Mouse (Mus musculus) right cerebral cortex, adult 2 months (tissue): ENCODE measurements around the gene Clec4e.
A peak's percentile ranks its signal among the peaks of the same experiment; 100 is the strongest.
"Not testable (repeated sequence)": the region's sequence is repeated elsewhere in the genome, so short reads cannot be mapped to it uniquely, and the experiment has no call there.

ENCODE experiments used
- DNase-seq, 2 experiments: peaks; one replicate each; pipeline ENCODE4 v3.0.0; 2021 to 2022; ENCODE audit warnings: low spot score in 2 of 2

Clec4e gene

DNA sequence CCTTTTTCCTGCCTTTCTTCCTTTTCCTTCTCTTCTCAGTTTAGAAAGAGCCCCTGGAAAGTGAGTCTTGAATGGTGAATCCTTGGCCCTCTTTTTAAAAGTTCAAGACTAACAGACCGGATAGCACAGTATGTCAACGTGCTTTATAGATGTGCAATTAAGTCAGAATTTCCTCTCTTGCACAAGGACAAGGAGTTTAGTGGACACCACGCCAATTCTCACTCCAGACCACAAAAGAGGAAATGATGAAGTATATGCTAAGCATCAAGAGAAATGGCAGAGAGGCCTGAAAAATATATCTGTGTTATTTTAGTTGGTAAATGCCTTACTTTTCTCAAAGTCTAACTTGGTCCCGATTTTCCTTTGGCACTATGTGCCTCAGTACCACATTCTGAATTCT lies at the start of gene Clec4e:
TSS of gene Clec4e (minus strand) at position 118 of the 400 bp plus-strand sequence.
- no peak for DNase-seq

DNA sequence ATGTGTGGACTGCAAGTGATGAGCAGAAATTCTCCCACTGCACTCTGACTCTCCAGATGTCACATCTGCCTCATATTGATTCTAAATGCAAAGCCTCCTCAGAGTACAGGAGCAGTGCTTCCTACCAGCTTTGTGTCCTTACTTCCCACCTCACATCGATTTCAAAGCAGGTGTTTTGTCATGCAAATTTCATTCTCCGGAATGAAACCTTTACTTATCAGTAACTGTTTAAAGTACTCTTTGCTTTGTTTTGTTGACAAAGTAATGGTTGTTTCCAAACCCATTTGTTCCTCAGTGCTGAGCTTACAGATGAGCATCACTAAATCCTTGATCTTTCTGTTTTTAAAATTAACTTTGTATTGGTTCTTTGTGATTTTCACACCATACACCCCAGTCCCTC lies 42.8 kb upstream of the Clec4e start:
- no peak for DNase-seq

DNA sequence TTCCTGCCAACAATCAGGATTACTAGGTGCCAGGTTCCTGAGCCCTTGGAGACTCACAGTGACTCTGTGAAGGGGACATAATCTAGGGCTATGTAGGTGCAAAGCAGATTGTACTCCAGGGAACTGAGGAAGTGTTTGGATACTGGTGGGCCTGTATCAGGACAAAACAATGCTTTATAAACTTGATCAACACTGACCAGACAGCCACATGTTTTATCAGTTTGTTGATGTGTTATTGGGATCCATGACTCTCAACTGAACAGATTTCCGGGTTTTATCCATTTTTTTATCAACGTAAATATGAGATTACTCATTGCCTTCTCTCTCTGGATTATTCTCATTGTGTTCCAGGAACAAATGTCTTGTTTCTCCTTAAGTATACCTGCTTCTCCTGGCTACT lies 18.4 kb upstream of the Clec4e start, which contains the start of gene Vmn2r19:
TSS of gene Vmn2r19 (plus strand) at position 301 of the 400 bp plus-strand sequence.
- DNase-seq: no peak

DNA sequence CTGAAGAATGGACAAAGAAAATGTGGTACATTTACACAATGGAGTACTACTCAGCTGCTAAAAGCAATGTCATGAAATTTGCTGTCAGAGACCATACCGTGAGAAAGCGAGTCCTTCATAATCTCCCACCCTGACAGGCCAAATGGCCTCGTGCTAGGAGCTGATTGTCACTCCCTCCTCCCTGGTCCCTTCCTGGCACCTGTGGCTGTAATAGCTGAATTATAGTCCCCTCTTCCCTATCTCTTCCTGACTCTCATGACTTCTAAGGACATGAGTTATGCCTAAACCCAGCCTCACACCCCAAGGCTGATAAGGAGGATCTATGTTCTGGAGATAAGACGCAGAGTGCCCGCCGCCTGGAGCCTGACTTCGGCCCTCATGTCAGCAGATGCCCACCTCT lies 16.6 kb upstream of the Clec4e start:
- DNase-seq: not testable (repeated sequence)

DNA sequence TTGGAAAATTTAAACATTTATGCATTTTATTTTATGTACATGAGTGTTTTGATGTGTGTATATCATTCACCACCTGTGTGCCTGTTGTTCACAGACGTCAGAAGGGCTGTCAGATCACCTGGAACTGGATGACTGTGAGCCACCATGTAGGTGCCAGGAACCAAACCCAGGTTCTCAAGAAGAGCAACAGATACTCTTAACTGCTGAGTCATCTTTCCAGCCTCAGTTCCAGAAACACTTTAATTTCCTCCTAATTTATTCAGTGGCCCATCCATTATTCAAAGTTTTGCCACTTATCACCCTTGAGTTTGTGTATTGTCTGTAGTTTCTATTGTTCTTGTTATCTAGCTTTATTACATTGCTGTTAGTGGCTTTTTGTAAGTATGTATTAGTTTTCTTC lies 7.0 kb upstream of the Clec4e start:
- no peak for DNase-seq

DNA sequence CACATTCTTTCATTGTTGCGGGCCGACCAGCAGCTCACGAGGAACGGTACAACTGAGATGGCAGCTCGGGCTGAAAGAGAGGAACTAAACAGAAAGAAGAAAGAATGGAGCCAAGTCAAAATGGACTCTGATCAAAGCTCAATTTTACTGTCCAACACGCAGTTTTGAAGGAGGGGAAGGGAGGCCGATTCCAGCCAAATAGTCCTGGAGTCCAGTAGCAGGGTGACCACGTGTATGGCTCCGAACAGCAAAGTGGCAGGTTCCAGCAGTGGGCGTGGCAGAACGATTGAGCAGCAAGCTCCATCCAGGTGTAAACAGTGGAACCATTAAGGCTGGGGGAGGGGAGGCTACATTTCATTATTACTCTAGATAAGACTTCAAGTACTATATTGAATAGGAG lies 3.8 kb upstream of the Clec4e start:
- DNase-seq: not testable (repeated sequence)

DNA sequence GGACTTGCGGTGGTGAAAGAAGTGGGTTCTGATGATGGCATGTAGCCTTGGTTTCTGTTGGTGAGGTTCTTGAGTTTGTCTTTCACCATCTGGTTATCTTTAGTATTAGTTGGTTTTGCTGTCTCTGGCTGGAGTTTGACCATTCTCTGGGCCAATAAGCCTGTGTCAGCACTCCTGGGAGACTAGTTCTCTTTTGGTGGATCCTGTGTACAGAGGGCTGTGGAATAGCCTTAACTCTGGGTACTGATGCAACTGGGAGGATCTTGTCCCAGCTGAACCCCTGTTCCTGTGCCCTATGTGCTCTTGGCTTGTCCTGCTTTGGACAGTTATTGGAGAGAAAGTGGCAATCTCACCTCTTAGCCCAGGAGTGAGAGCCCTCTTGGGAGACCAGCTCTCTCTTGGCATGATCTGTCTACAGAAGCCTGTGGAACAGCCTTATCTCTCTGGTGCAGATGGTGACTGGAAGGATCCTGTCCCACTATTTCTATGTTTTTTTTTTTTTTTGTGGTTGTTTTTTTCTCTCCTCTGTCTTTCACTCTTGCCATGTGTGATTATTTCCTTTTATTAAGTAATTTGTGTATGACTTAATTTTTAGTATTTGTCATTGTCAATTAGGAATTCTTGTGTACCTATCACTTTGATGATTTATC lies 3.2 kb upstream of the Clec4e start:
- DNase-seq: no peak

DNA sequence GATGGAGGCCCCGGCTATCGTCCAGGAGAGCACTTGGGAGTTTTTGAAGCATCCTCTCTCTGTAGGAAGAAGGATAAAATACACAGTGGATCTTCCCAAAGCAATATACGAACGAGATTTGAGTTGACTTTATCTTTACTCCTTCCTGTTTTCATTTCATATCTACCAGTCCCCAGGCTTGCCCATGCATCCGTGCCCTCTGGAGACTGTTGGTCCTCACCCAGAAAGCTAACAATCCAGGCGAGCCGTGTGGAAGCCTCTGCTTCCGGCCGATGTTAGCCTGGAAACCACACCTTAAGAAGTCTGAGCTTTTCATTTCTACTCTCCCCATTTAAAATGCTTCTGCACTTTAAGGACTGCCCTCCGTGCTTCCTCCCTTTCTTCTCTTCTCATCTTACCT lies 739 bp downstream of the Clec4e start:
- no peak for DNase-seq

DNA sequence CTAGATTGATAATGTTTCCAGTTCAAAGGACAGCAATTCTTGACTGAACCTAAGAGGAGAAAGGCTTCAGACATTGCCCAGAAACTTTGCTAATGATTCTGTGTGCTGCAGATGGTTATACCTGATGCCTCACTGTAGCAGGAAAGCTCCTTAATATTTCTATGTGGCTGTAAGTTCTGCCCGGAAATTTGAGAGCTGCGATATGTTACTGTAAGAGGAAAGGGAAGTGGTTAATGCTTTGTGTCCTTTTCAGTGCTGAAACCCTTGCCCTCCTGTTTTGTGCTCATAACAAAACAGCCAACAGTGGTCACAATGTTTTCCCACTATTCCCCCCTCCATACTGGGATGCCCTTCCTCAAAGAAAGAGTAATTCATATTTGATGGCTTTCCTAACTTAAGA lies 3.4 kb downstream of the Clec4e start:
- no peak for DNase-seq

DNA sequence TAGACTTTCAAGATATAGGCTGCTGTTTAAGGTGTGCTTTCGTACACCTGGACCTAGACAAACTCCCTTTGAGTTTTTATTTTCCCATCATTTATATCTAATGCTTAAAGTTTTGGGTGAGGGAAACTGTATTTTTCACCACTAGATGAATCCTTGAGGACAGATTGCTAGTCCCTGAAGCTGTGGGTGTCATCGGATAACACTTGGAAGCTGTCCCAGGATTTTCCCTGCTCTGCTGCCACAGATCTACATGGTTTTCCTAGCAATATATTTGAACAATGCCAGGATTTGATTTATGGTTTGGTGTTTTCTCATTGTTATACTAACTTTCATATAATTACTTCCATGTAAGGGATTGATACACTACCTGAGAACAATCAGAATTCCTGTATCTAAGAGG lies 10.2 kb downstream of the Clec4e start:
- DNase-seq: peak; percentile 3 to 16

DNA sequence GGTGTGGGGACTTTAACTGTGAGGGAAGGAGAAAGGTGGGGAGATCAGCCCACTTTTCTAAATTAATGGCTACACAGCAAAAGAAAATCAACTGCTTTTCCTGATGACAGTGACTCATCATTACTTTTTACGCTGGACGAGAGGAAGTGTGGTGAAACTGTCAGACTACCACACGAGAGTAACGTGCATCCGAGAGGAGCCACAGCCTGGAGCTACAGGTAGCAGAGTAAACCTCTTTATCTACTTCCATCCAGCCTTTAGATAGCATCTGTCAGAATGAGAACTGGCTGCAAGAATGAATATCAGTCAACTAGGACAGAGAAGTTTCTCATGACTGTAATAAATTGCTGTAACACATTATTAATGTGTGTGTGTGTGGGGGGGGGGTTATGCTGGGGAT lies 22.7 kb downstream of the Clec4e start:
- no peak for DNase-seq

DNA sequence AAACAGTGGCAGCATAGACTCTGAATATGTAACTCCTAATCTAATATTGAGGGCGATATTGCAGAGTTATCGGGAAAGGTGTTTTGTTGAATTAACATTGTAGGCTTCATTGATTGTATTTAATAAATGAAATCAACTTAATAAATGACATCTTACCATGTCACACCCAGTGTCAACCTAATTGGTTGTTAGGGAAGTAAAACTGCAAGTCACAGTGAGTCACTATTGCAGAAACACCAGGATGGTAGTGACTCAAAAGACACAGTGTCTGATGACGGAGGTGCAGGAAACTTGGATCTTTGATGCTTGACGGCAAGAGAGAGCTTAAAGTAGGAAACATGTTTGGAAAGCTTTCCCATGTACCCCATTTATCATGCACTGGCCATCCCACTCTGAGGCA lies 23.9 kb downstream of the Clec4e start:
- no peak for DNase-seq

DNA sequence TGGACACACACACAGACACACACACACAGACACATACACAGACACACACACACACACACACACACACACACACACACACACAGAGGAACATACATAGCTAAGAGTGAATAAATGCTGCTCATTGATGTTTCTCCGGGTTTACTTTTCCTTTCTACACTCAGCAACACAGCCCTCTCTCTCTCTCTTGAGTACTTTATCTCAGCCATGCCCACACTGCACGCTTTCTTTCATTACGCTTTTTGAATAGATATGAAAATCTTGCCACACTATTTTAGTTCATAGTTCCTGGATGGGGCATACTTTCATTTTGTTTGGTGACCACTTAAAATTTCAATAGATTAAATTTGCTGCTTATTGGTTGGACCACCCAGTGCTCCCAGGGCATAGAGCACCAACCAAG lies 25.5 kb downstream of the Clec4e start:
- DNase-seq: no peak

DNA sequence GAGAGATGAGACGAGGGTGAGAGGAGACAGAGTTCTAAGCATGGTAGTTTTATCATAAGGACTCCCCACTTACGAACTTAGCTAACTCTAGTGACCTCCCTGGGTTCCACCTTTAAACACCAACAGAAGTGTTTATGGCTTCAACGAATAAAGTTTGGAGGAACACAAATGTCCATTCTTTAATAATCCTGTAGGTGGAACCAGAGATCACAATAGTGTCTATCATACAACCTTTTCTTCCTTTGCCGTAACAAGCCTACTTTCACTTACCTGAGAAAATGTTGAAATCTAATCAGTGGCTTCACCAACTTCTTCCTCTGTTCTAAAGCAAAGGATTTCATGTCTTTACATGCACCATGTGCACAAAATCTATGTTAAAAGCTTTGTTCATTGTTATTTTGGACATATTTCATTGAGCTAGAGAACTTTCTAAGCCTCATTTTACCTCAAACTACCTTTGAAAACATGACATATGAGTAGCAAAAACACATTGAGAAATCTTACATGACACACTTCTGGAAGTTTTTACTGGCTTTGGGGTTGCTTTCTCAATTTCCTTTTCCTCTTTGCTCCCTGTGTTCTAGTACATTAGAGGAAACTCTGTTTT lies 28.0 kb downstream of the Clec4e start, which contains the start of gene Clec4d:
TSS of gene Clec4d (plus strand) at position 557 of the 607 bp plus-strand sequence.
- DNase-seq: no peak

DNA sequence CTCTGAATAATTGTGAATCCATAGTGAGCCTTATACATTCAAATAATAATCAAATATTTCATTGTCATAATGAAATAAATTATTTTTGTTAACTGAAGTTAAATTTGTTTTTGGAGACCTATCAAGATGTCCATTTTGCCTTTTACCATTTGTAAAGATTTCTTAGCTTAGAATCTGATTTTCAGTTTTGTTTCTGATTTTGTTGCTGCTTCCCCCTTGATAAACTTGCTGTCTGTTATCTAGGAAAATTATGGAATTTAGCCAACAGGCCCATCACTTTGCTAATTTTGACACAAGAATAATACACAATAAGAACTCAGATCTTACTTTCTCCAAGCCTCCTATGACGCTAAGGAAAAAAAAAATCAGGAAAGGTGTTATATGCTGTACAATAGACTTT lies 28.8 kb downstream of the Clec4e start:
- DNase-seq: no peak

DNA sequence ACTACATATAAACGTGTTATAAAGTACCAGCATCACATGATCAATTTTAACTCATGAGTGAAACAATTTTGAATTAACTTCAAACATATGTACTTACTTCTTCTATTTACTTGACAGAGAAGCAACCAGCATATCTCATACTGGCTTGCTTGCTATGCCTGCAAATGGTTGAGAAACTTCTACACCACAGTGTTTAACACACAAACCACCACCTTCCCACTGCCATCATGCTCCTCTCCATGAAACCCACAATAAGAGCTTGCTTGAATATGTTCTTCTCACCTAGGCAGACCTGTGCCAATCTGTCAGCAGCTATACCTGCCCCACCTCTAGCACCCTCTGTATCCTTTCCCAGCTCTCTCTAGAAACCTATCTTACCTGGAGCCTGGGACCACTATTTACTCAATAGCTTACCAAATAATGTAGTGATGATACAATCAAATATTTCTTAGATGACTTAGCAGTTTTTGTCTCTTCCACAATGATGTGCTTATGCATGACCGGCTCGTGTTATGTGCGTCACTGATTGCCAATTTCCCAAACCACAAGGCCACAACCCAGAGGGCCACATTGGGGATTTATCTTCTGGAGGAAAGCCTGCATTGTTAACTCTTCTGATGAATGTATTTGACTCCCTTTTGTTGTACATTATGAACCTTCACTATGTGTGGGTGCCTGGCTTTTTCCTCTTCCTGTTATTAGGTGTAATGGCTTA lies 29.6 kb downstream of the Clec4e start:
- no peak for DNase-seq

DNA sequence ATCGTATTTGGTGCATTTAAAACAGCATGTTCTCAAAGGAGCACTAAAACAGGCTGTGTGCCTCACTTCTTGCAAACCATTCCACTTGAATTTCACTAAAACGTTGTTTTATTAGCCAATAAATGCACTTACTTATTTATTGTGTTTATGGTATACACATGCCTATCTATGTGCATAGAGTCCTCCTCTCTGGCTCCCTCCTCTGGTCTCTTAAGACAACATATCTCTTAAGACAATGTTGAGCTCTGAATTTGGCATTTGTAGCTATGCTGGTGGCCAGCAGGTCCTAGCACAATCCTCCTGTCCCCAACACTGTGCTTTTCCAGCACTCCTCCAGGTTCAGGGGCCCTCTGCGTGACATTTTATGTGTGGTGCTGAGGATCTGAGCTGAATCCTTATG lies 30.7 kb downstream of the Clec4e start:
- DNase-seq: no peak

DNA sequence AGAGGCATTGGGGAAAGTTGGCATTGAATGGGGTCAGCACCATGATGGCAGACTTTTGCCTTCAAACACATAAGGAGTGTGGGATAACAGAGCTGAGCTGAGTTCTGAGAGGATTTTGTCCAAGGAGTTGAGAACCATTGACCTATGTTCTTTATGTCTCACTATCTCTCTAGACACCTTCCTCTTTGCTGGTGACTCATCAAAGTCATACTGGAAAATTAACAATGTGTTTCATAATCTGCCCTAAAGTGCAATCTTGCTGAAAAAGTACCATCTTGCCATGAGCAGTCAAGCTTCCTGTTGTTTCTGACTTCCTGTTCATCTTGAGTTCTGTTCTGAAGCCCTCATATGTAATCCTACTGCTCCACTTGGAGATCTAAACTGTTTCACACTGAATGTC lies 36.9 kb downstream of the Clec4e start:
- DNase-seq: no peak

DNA sequence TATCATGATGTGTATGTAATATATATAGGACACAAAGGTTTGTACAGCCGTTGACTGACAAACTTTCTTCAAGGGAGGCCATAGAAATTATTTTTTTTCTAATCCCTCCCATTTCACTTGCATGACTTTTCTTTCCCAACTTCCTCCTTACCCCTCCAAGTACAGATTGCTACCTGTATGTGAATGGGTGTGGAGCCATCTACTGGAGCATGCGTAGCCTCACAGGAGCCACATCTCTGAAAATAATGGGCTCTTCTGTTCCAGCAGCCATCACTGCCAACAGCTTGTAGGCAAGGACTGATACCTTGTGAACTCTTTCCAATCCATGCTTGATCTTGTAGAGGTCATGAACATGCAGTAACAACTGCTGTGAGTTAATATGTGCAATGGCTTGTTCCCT lies 40.8 kb downstream of the Clec4e start:
- DNase-seq: not testable (repeated sequence)

DNA sequence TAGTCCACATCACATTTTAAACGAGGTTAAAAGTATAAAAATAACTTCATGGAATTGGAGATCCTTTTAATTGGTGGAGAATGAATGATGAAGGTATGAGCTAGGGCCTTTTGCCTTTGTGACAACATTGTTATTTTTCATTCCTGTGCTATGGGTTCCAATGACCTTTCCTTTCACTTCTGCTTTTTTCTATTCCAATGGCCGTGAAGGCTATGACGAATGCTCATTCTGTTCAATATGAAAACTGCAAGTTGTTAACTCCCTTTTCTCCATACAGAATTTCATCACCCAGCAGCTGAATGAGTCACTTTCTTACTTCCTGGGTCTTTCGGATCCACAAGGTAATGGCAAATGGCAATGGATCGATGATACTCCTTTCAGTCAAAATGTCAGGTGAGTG lies 45.5 kb downstream of the Clec4e start:
- DNase-seq: no peak

DNA sequence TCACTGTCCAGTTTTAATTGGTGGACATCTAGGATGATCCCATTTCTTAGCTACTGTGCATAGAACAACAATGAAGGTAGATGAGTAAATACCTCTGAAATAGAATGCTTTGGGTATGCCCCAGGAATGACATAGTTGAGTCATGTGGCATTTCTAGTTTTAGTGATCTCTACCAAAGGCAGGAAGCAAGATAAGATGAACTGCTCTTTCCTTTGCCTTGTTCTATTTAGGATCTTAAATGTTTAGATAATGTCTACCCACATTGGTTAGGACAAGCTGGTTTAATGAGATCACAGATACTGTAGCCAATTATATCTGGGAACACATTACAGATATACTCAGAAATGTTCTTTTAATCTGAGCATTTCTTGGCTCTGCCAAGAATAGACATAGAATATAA lies 52.1 kb downstream of the Clec4e start:
- no peak for DNase-seq
